Mouse (Mus musculus) G1E-ER4 (cell line): ENCODE data around the gene Rrp12. TPM values are rescaled to one million over a fixed set of nuclear protein-coding genes. Genes with fewer than 3 reads are reported as not detected.

Source experiments
- GATA1 ChIP-seq: IDR thresholded peaks from one replicate; pipeline ENCODE4 v1.8.0; 2012; ENCODE audit warnings: low read length, inconsistent platforms
- polyA plus RNA-seq: library from polyadenylated mRNA; stranded (reverse); fragments of >175 nt; gene quantifications from 2 replicates; pipeline ENCODE4 v1.2.3, GENCODE M21; 2012

The Rrp12 gene
- polyA plus RNA-seq, 1 experiment = 45.6 TPM

DNA sequence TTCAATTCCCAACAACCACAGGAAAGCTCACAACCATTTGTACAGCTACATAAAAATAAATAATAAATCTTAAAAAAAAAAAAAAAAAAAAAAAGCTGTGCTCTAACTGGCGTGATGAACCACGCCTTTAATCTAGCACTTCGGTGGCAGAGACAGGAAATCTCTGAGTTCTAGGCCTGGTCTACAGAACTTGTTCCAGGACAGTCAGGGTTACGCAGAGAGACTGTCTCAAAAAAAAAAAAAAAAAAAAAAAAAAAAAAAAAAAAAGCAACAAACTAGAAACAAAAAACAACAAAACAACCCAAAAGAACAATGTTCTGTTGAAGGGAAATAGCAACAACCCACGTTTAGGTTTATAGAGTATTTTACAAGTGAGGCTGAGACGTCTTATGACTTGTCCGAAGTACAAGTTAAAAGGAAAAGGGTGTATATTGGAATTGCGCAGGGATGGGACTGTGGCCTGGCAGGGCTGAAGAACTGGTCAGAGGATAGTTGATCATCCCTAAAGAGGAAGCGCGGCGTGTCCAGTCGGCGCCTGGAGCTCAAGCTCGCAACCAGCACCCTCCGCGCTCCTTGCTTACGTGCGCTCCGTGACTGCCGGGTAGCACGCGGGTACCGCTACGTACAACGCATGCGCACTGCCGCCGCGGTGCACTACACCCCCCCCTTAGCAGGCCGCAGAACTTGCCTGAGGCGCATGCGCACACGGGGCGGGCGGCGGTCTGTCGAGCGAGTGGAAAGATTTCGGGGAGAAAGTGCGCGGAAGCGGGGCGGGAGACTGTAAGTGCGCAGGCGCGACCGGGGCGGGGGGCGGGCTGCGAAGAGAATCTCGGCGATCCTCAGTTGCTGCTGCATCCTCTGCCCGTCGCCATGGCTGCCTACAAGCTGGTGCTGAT lies 15.5 kb upstream of the Rrp12 start, which contains the start of gene Pgam1:
Gene Pgam1 (plus strand): TSS at position 746 of the 896 bp plus-strand sequence.
- no peak for TF ChIP-seq GATA1

DNA sequence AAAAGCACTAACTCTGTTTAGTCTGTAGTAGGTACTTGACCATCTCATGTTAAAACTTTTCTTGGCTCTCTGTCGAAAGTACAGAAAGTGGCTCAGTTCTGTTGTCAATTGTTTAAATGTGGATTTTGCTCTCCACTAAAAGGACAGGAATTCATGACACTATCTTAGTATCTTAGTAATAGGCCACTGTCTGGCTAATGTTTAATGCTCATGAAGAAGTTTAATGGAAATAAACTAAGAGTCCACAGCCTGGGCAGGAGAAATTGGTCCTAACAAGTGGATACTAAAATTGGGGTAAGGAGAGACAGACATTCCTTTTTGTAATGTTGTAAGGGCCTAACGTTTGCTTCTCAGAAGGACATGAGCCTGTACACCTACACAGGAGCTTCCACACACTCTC lies 14.4 kb upstream of the Rrp12 start:
- no peak for TF ChIP-seq GATA1

DNA sequence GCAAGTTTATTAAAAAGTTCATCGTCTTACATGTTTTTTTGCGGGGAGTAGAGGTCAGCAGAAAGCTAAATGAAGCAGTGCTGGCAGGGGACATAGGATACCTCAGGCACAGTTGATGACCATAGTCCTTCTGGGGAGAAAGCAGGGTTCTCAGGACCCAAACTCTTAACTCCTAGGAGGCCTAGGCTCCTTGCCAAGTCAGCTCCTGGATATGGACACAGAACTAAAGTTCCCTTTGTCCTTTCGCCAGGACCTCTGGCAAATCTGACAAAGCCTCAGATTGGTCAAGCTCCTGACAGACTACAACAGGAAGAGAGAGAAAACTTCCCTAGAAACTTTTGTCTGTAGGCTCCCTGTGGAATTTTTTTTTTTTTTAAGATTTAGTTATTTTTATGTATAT lies 12.8 kb upstream of the Rrp12 start:
- no peak for TF ChIP-seq GATA1

DNA sequence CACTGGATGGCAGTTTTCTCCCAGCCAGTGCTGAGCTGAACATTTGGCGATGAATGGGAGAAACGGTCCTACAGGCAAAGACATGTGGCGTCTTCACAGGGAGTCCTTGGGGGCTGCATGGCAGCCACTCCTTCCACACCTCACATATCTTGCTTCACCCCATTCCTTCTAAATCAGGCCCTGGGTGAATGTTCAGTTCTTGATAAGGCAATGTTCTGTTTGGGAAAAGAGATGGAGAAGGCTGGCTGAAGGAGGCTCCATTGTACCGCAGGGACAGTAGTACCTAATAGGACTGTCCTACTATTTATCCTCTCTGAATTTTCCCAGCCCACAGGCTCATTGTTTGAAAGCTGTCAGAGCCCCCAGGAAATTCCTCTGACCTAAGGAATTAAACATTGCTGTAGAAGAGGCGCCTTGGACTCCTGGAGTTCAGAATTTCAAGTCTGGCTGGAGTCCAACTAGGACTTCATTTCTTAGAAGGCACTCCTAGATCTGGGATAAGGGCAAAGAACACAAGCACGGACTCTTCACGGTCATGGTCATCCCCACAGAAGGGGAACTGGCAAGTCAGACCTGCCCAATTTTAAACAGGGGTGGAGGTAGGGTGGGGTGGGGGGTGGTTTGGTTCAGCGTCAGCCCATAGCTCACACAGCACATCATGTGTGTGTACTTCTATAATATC lies 11.2 kb upstream of the Rrp12 start:
- TF ChIP-seq GATA1 = no peak

DNA sequence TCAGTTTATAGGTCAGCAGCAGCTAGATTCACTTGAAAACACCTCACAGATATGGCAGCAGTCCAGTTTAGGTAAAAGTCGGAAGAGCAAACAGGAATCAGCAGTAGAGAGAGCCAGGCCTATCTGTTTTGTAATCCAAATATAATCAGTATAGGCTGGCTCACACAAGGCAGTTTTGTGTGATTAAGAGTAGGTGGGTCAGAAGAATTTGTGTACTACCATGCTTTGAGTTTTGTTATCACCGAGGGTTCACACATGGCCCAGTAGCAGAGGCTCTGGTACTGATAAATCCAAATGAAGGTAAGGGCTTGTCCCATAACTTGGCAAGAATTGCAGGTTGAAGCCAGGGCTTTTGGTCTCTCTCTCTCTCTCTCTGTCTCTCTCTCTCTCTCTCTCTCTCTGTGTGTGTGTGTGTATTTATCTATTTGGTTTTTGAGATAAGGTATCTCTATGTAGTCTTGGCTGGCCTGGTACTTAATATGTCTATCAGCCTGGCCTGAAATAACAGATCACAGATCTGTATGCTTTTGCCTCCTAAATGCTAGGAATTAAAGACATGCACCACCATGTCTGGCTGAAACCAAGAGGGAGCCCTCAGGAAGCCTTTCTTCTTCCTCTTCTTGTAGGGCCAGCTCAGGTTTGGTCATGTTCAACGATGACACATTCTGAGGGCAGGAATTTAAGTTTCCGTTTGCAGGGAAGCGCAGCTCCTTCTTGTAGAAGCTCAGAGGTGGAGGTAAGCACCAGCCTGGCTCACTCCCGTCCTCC lies 10.5 kb upstream of the Rrp12 start:
- TF ChIP-seq GATA1 = no peak

DNA sequence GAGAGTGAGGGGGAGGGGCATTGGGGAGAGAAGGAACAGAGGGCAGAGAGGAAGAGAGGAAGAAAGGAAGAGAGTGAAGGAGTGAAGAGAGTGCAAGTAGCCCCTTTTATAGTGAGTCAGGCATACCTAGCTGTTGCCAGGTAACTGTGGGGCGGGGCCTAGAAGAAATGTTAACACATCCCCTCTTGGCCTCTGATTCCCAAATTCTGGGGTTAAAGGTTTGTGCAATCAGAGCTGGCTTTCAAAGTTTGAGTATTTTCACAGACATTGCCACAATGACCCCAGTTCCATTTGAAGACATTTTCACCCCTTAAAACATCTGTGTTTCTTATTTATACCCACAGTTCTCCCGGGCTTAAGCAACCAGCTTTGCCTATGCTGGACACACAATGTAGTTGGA lies 9.3 kb upstream of the Rrp12 start:
- TF ChIP-seq GATA1 = no peak

DNA sequence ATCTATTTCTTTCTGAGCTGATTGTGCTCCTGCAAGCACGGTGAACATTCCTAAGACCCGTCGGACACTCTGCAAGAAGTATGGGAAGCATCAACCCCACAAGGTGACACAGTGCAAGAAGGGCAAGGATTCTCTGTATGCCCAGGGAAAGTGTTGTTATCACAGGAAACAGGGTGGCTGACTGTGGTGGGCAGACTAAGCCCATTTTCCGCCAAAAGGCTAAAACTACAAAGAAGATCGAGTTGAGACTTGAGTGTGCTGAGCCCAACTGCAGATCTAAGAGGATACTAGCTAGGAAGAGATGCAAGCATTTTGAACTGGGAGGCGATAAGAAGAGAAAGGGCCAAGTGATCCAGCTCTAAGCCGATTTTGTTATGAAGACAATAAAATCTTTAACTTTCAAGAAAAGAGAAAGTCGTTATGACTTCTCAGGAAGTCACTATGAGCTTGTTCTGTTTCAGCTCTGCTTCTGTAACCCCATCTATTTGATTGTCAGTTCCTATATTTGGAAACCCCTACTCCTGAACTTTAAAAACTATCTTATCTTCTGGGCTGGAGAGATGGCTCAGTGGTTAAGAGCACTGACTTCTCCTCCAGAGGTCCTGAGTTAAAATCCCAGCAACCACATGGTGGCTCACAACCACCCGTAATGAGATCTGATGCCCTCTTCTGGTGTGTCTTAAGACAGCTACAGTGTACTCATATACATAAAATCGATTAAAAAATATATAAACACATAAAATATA lies 7.0 kb upstream of the Rrp12 start:
- no peak for TF ChIP-seq GATA1

DNA sequence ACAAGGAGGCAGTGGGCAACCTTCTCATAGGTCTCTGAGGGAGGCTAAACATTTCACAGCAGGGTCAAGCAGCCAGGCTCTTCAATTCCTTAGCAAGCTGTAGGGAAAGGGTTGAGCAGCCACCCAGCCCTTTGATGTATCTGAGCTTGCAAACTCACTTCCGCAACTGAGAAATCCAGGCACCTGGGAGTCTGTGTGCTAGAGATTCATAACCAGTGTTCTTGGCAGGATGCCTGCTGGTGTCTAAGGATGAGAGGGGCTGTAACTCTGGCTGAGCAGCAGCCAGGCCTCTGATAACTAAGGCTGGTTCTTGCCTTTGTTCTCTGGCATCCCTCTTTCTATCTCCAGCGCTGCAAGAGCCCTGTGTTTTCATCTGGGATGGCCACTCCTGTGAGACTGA lies 5.7 kb upstream of the Rrp12 start:
- TF ChIP-seq GATA1 = no peak

DNA sequence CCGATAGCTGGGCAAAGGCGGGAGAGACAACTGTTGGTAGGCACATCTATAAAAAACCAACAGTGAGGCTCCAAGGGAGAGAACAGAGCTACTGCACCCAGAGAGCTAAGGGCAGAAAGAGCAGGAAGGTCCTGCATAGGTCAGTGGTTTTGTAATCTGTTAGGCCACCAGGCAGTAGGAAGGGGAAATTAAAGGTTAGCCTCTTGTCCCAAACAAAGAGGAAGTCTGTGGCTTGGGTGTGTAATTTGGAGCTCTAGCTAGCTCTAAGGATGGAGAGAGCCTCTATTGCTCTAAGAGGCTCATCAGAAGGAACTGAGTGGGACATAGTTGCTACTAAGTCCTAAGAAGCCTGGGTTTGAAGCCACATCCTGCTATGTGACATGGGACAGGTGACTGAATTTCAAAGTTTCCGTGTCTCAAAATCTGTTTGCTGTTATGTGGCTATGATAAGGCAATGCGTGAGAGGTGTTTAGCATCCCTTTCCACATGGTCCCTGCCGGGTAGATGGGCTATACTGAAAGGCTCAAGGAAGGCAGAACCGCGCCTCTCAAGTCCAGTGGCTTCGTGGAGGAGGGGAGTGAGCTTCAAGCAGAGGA lies 4.6 kb upstream of the Rrp12 start:
- TF ChIP-seq GATA1 = no peak

DNA sequence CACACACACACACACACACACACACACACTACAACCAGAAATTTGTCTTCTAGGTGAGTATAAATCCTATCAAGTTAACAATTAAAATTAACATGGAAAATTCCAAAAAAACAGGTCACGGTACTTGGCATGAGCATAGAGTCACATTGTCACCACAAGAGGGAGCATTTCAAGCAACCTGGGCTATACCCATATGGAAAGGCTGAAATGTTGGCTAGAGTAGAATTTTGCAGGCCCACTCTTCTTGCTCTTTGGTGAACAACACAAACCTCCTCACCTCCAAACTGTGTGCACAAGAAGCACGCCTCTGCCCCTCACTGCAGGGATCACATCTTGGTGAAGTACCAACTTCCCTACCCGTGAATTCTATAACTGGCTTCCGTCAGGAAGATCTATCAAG lies 2.9 kb upstream of the Rrp12 start:
- TF ChIP-seq GATA1 = no peak

DNA sequence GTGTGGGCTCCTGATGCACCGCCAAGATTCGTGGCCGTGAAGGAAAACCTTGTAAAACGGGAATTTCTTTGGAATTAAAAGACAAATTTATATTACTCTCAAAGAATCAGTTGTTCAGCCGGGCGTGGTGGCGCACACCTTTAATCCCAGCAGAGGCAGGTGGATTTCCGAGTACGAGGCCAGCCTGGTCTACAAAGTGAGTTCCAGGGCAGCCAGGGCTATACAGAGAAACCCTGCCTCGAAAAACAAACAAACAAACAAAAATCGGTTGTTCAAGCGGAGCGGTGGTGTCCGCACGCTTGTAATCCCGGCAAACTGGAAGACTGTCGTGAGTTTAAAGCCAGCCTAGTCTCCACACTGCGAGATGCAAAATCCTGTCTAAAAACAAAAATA lies 342 bp upstream of the Rrp12 start:
- TF ChIP-seq GATA1 = no peak

DNA sequence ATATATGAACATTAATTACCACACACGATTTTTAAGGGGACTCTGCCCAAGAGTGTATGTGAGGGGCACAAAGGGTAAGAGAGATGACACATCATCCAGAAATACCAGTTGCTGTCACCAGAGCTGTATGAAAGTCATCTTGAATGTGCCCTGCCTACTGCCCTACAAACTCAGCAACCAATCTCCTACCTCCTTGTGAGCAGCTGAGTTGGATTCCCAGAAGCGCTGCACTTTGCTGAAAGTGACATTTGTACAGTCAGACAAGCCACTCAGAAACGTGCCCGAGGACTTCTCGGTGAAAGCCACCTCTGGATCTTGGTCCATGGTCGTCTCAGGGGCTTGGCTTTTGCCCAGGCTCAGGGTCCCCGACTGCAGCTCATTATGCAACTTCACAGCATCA lies 1.0 kb downstream of the Rrp12 start:
- TF ChIP-seq GATA1 = no peak

DNA sequence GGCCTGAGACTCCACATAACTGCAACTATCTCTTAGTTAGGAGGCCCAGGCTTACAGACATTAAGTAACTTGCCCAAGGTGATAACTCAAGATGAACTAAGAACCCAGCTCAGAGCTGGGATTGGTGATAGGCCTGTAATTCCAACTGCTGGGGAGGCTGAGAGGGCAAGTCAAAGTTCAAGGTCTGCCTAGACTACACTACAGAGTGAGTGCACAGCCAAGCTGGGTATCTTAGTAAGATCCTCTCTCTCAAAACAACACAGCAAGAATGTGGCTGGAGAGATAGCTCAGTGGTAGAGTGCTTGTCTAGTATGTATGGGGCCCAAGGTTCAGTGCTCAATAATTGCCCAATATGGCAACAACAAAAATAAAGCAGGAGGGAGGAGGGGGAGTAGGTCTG lies 7.8 kb downstream of the Rrp12 start:
- TF ChIP-seq GATA1 = peak; percentile 86

DNA sequence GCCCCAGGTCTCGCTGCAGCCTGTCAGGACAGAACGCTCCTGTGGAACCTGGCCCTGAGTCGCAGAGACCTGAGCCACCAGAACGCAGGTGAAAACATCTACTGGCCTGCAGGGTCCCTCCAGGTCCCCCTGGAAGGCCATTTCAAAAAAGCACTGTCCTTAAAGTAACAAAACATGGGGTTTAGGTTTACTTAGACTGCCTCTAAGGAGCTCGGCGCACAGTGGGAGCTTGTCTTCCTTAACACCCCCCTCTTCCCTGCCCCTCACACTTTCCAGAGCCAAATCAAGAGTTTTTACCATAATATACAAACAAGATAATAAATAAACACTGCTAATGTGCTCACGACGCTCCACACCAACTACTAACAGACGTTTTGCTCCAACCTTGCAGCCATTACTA lies 12.1 kb downstream of the Rrp12 start:
- TF ChIP-seq GATA1 = no peak

DNA sequence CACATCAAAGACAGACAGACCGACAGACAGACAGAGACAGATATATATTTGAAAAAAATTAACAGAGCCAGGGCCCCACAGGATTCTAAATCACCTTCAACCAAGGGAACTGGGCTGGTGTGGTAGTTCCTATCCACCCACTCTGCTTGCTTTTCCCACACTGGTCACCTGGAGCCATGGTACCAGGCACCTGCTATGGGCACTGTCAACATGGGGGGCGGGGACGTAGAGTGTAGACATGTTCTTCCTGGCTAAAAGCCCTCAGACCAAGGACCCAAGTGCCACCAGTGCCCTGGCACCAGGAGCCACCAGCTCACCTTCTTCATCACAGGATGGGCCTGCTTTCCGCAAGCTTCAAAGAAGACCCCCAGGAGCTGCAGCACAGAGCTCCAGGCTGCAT lies 14.1 kb downstream of the Rrp12 start:
- TF ChIP-seq GATA1 = no peak

DNA sequence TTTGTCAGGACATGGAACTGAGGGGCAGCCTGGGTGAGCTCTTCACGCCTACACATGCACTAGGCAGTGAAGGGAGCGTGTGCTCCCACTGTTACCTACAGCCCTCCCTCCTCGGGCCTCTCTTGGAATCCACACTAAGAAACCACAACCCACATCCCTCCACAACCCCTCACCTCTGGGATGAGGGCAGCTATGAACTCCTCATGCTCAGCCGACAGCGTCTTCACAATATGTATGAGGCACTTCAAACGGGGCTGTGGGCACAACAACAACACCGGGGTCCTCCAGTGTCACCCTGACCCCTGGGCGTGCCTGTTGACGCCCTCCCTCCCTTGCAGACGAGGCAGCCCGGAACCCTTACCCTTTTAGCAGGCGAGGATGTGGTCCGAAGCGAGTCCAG lies 21.6 kb downstream of the Rrp12 start:
- TF ChIP-seq GATA1 = no peak
